Mouse (Mus musculus): Measurements from ENCODE around the gene Pdcd7. TPM values are rescaled to one million over a fixed set of nuclear protein-coding genes. Genes with fewer than 3 reads are reported as not detected.

The Pdcd7 gene
- polyA plus RNA-seq, 1 experiment from 2014 or later = 13.1 TPM

GRCm38 (mm10) chr9:65382751-65383097, 36.8 kb downstream of the Pdcd7 start:
- Histone ChIP-seq H3K36me3 (ENCODE audit: control insufficient read depth, insufficient read depth, low read length) (no peaks in the 10 kb centered on the region), H3K9ac (ENCODE audit: low read length) (no peak overlapping the region), H3K4me1 (replicated peaks; ENCODE audit: control insufficient read depth, insufficient read depth, low read length) (0 out of 2 replicates have a peak, but pooled peaks cover 4% of the 10 kb centered on the region), H3K4me3 (ENCODE audit: low read depth, low read length) (no peak overlapping the region), H3K27me3 (ENCODE audit: control insufficient read depth, insufficient read depth, low read length) (no peaks in the 10 kb centered on the region), H3K4me2 (ENCODE audit: low read depth, low read length, severe bottlenecking) (no peak overlapping the region), H3K27ac (ENCODE audit: low read depth, low read length) (no peak overlapping the region), H3K9me3 (ENCODE audit: control insufficient read depth, low read length) (no peaks in the 10 kb centered on the region)
- ATAC-seq (replicated peaks; ENCODE audit: low FRiP score) (no peak), DNase-seq (ENCODE audit: low spot score) (no peak)
- 48% methylated on average over 3 of the region's 3 CpGs for WGBS

GRCm38 (mm10) chr9:65384276-65384675, 38.4 kb downstream of the Pdcd7 start:
- Histone ChIP-seq H3K4me3 (ENCODE audit: low read depth, low read length) (no peak overlapping the region), H3K27me3 (ENCODE audit: control insufficient read depth, insufficient read depth, low read length) (no peaks in the 10 kb centered on the region), H3K9ac (ENCODE audit: low read length) (no peak overlapping the region), H3K36me3 (ENCODE audit: control insufficient read depth, insufficient read depth, low read length) (no peaks in the 10 kb centered on the region), H3K4me1 (replicated peaks; ENCODE audit: control insufficient read depth, insufficient read depth, low read length) (0 out of 2 replicates have a peak, but pooled peaks cover 4% of the 10 kb centered on the region), H3K9me3 (ENCODE audit: control insufficient read depth, low read length) (no peaks in the 10 kb centered on the region), H3K4me2 (ENCODE audit: low read depth, low read length, severe bottlenecking) (no peak overlapping the region), H3K27ac (ENCODE audit: low read depth, low read length) (no peak overlapping the region)
- no peak for ATAC-seq (replicated peaks; ENCODE audit: low FRiP score)
- DNase-seq (ENCODE audit: low spot score) = no peak
- 68% methylated on average over 3 of the region's 3 CpGs for whole genome bisulfite sequencing

GRCm38 (mm10) chr9:65386373-65387140, 40.7 kb downstream of the Pdcd7 start:
- no peaks in the 10 kb centered on the region for H3K36me3 ChIP-seq (ENCODE audit: control insufficient read depth, insufficient read depth, low read length)
- H3K4me2 ChIP-seq (ENCODE audit: low read depth, low read length, severe bottlenecking) = no peak overlapping the region
- H3K9me3 ChIP-seq (ENCODE audit: control insufficient read depth, low read length) = no peaks in the 10 kb centered on the region
- WGBS = 34% methylated on average over 8 of the region's 8 CpGs
- DNase-seq (ENCODE audit: low spot score) (no peak), ATAC-seq (replicated peaks; ENCODE audit: low FRiP score) (no peak)
- H3K27me3 ChIP-seq (ENCODE audit: control insufficient read depth, insufficient read depth, low read length) = peaks cover 17% of the 10 kb centered on the region
- H3K9ac ChIP-seq (ENCODE audit: low read length) = no peak overlapping the region
- H3K4me1 ChIP-seq (replicated peaks; ENCODE audit: control insufficient read depth, insufficient read depth, low read length) = 0 out of 2 replicates have a peak, but pooled peaks cover 4% of the 10 kb centered on the region
- no peak overlapping the region for H3K4me3 ChIP-seq (ENCODE audit: low read depth, low read length)
- 0 out of 2 replicates have a peak overlapping the region, but pooled peaks have one; percentile 12 for H3K27ac ChIP-seq (ENCODE audit: low read depth, low read length)

- peak overlapping the region; percentile 27 for H3K9ac ChIP-seq (ENCODE audit: low read length)
- 18% methylated on average over 96 of the region's 96 CpGs for WGBS
- DNase-seq (ENCODE audit: low spot score) (peak; percentile 62), ATAC-seq (replicated peaks; ENCODE audit: low FRiP score) (0 out of 2 replicates have a peak, but pooled peaks have one; percentile 12)
- H3K27me3 ChIP-seq (ENCODE audit: control insufficient read depth, insufficient read depth, low read length) = peaks cover 30% of the 10 kb centered on the region
- peak overlapping the region; percentile 51 for H3K4me2 ChIP-seq (ENCODE audit: low read depth, low read length, severe bottlenecking)
- 0 out of 2 replicates have a peak, but pooled peaks cover 4% of the 10 kb centered on the region for H3K4me1 ChIP-seq (replicated peaks; ENCODE audit: control insufficient read depth, insufficient read depth, low read length)
- no peak overlapping the region for H3K27ac ChIP-seq (ENCODE audit: low read depth, low read length)
- peak overlapping the region; percentile 34 for H3K4me3 ChIP-seq (ENCODE audit: low read depth, low read length)
- H3K36me3 ChIP-seq (ENCODE audit: control insufficient read depth, insufficient read depth, low read length) = no peaks in the 10 kb centered on the region
- no peaks in the 10 kb centered on the region for H3K9me3 ChIP-seq (ENCODE audit: control insufficient read depth, low read length)
Measured at GRCm38 (mm10) chr9:65390752-65391612, 45.1 kb downstream of the Pdcd7 start.

- Histone ChIP-seq H3K9me3 (ENCODE audit: control insufficient read depth, low read length) (no peaks in the 10 kb centered on the region), H3K27ac (ENCODE audit: low read depth, low read length) (no peak within 1 kb of the TSS), H3K36me3 (ENCODE audit: control insufficient read depth, insufficient read depth, low read length) (no peaks in the 10 kb centered on the region), H3K9ac (ENCODE audit: low read length) (peak within 1 kb of the TSS; percentile 27), H3K27me3 (ENCODE audit: control insufficient read depth, insufficient read depth, low read length) (peaks cover 30% of the 10 kb centered on the region), H3K4me3 (ENCODE audit: low read depth, low read length) (peak within 1 kb of the TSS; percentile 34), H3K4me1 (replicated peaks; ENCODE audit: control insufficient read depth, insufficient read depth, low read length) (no peaks in the 10 kb centered on the region), H3K4me2 (ENCODE audit: low read depth, low read length, severe bottlenecking) (peak within 1 kb of the TSS; percentile 51)
- WGBS = 40% methylated on average over 8 of the region's 8 CpGs
- ATAC-seq (replicated peaks; ENCODE audit: low FRiP score) (no peak), DNase-seq (ENCODE audit: low spot score) (no peak)
Measured at GRCm38 (mm10) chr9:65391613-65391964, 45.7 kb downstream of the Pdcd7 start, which contains the start of gene Kbtbd13. Gene Kbtbd13, minus strand, starts transcription at chr9:65391652.

- H3K9me3 ChIP-seq (ENCODE audit: control insufficient read depth, low read length) = no peaks in the 10 kb centered on the region
- no peaks in the 10 kb centered on the region for H3K4me1 ChIP-seq (replicated peaks; ENCODE audit: control insufficient read depth, insufficient read depth, low read length)
- H3K27me3 ChIP-seq (ENCODE audit: control insufficient read depth, insufficient read depth, low read length) = peaks cover 30% of the 10 kb centered on the region
- H3K9ac ChIP-seq (ENCODE audit: low read length) = no peak overlapping the region
- DNase-seq (ENCODE audit: low spot score) = peak; percentile 81
- WGBS = 28% methylated on average over 6 of the region's 6 CpGs
- no peak overlapping the region for H3K27ac ChIP-seq (ENCODE audit: low read depth, low read length)
- no peaks in the 10 kb centered on the region for H3K36me3 ChIP-seq (ENCODE audit: control insufficient read depth, insufficient read depth, low read length)
- H3K4me3 ChIP-seq (ENCODE audit: low read depth, low read length) = no peak overlapping the region
- H3K4me2 ChIP-seq (ENCODE audit: low read depth, low read length, severe bottlenecking) = no peak overlapping the region
- ATAC-seq (replicated peaks; ENCODE audit: low FRiP score) = no peak
Measured at GRCm38 (mm10) chr9:65392638-65393364, 46.9 kb downstream of the Pdcd7 start.

GRCm38 (mm10) chr9:65393606-65394005, 47.7 kb downstream of the Pdcd7 start:
- ATAC-seq (replicated peaks; ENCODE audit: low FRiP score) (no peak), DNase-seq (ENCODE audit: low spot score) (no peak)
- Histone ChIP-seq H3K27me3 (ENCODE audit: control insufficient read depth, insufficient read depth, low read length) (peaks cover 30% of the 10 kb centered on the region), H3K9me3 (ENCODE audit: control insufficient read depth, low read length) (no peaks in the 10 kb centered on the region), H3K9ac (ENCODE audit: low read length) (no peak overlapping the region), H3K4me1 (replicated peaks; ENCODE audit: control insufficient read depth, insufficient read depth, low read length) (0 out of 2 replicates have a peak, but pooled peaks cover 3% of the 10 kb centered on the region), H3K36me3 (ENCODE audit: control insufficient read depth, insufficient read depth, low read length) (no peaks in the 10 kb centered on the region), H3K4me3 (ENCODE audit: low read depth, low read length) (no peak overlapping the region), H3K27ac (ENCODE audit: low read depth, low read length) (no peak overlapping the region), H3K4me2 (ENCODE audit: low read depth, low read length, severe bottlenecking) (no peak overlapping the region)
- WGBS = 62% methylated on average over 2 of the region's 2 CpGs

GRCm38 (mm10) chr9:65394360-65394759, 48.5 kb downstream of the Pdcd7 start:
- H3K27ac ChIP-seq (ENCODE audit: low read depth, low read length) = no peak overlapping the region
- H3K36me3 ChIP-seq (ENCODE audit: control insufficient read depth, insufficient read depth, low read length) = no peaks in the 10 kb centered on the region
- no peak overlapping the region for H3K9ac ChIP-seq (ENCODE audit: low read length)
- H3K9me3 ChIP-seq (ENCODE audit: control insufficient read depth, low read length) = no peaks in the 10 kb centered on the region
- no peak overlapping the region for H3K4me3 ChIP-seq (ENCODE audit: low read depth, low read length)
- no peak overlapping the region for H3K4me2 ChIP-seq (ENCODE audit: low read depth, low read length, severe bottlenecking)
- no peak for DNase-seq (ENCODE audit: low spot score)
- H3K4me1 ChIP-seq (replicated peaks; ENCODE audit: control insufficient read depth, insufficient read depth, low read length) = 0 out of 2 replicates have a peak, but pooled peaks cover 3% of the 10 kb centered on the region
- 73% methylated on average over 2 of the region's 2 CpGs for WGBS
- peaks cover 30% of the 10 kb centered on the region for H3K27me3 ChIP-seq (ENCODE audit: control insufficient read depth, insufficient read depth, low read length)
- ATAC-seq (replicated peaks; ENCODE audit: low FRiP score) = no peak
